Mouse (Mus musculus) MEL (cell line): Measurements from ENCODE around the gene Tgfbr3. TPM values are rescaled to one million over a fixed set of nuclear protein-coding genes. Genes with fewer than 3 reads are reported as not detected.

Source experiments
- DNase-seq: peaks from one replicate; pipeline ENCODE4 v3.0.0; 2011; ENCODE audit warnings: low read depth, low spot score
- H3K27ac ChIP-seq: 2 replicates; pipeline ENCODE4 v1.5.1; 2012; ENCODE audit warnings: low read depth, mild to moderate bottlenecking, control low read depth, low read length, moderate library complexity; ENCODE audit not compliant: control insufficient read depth
- H3K27me3 ChIP-seq, 2 experiments: fragments of 150-350 bp in 1 of 2; sonication (generic) in 1 of 2; 2 replicates each; pipeline ENCODE4 v1.6.1; 2012; ENCODE audit warnings: low read length in 2 of 2, mild to moderate bottlenecking in 2 of 2, improper control_type of control experiment in 1 of 2, moderate library complexity in 1 of 2; ENCODE audit not compliant: insufficient read depth in 2 of 2, control insufficient read depth in 1 of 2
- H3K36me3 ChIP-seq, 2 experiments: 2 replicates each; pipeline ENCODE4 v1.6.1; 2012 to 2014; ENCODE audit warnings: low read length in 2 of 2, improper control_type of control experiment in 1 of 2, inconsistent platforms in 1 of 2, mild to moderate bottlenecking in 1 of 2; ENCODE audit not compliant: insufficient read depth in 2 of 2, control insufficient read depth in 1 of 2
- H3K4me1 ChIP-seq, 2 experiments: fragments of 150-350 bp in 1 of 2; sonication (generic) in 1 of 2; 2 replicates each; pipeline ENCODE4 v1.6.1; 2012; ENCODE audit warnings: low read length in 2 of 2, improper control_type of control experiment in 1 of 2, mild to moderate bottlenecking in 1 of 2; ENCODE audit not compliant: insufficient read depth in 2 of 2, control insufficient read depth in 1 of 2
- H3K4me3 ChIP-seq, 2 experiments: fragments of 150-350 bp in 1 of 2; sonication (generic) in 1 of 2; 2 replicates each; pipeline ENCODE4 v1.5.1; 2012; ENCODE audit warnings: low read depth in 2 of 2, low read length in 2 of 2, mild to moderate bottlenecking in 2 of 2, moderate library complexity in 2 of 2, control low read depth in 1 of 2, improper control_type of control experiment in 1 of 2; ENCODE audit not compliant: control insufficient read depth in 1 of 2, insufficient read depth in 1 of 2
- H3K79me2 ChIP-seq: 2 replicates; pipeline ENCODE4 v1.6.1; 2012; ENCODE audit warnings: mild to moderate bottlenecking, low read length, moderate library complexity; ENCODE audit not compliant: control insufficient read depth, poor library complexity, insufficient read depth
- H3K9ac ChIP-seq: 2 replicates; pipeline ENCODE4 v1.6.1; 2012; ENCODE audit warnings: low read depth, mild to moderate bottlenecking, control low read depth, low read length, moderate library complexity; ENCODE audit not compliant: control insufficient read depth, poor library complexity, severe bottlenecking
- H3K9me3 ChIP-seq: fragments of 150-350 bp; sonication (generic); replicated peaks from 2 replicates; pipeline ENCODE4 v1.6.1; 2012; ENCODE audit warnings: mild to moderate bottlenecking, low read length, improper control_type of control experiment, moderate library complexity; ENCODE audit not compliant: insufficient read depth
- BHLHE40 ChIP-seq: IDR thresholded peaks from 2 replicates; pipeline ENCODE4 v1.6.1; 2012; ENCODE audit warnings: low read depth, mild to moderate bottlenecking, inconsistent platforms, low read length, improper control_type of control experiment, borderline replicate concordance
- CHD1 ChIP-seq: IDR thresholded peaks from 2 replicates; pipeline ENCODE4 v1.6.1; 2012; ENCODE audit warnings: low read depth, mild to moderate bottlenecking, inconsistent platforms, low read length, improper control_type of control experiment
- CHD2 ChIP-seq: IDR thresholded peaks from 2 replicates; pipeline ENCODE4 v1.6.1; 2011; ENCODE audit warnings: low read length, improper control_type of control experiment
- CTCF ChIP-seq, 3 experiments: IDR thresholded peaks in 2 of 3; conservative IDR thresholded peaks in 1 of 3; 2 replicates each; pipeline ENCODE4 v1.5.1; 2011 to 2012; ENCODE audit warnings: low read length in 3 of 3, low read depth in 2 of 3, mild to moderate bottlenecking in 2 of 3, improper control_type of control experiment in 1 of 3, inconsistent platforms in 1 of 3, mixed read lengths in 1 of 3, moderate library complexity in 1 of 3; ENCODE audit not compliant: control insufficient read depth in 1 of 3, insufficient read depth in 1 of 3, poor library complexity in 1 of 3, severe bottlenecking in 1 of 3
- GABPA ChIP-seq: IDR thresholded peaks from 2 replicates; pipeline ENCODE4 v1.6.1; 2012; ENCODE audit warnings: low read depth, mild to moderate bottlenecking, inconsistent platforms, low read length, improper control_type of control experiment, moderate library complexity
- GATA1 ChIP-seq: IDR thresholded peaks from 2 replicates; pipeline ENCODE4 v1.6.1; 2011; ENCODE audit warnings: low read depth, low read length, improper control_type of control experiment
- HCFC1 ChIP-seq: IDR thresholded peaks from 2 replicates; pipeline ENCODE4 v1.6.1; 2012; ENCODE audit warnings: low read depth, mild to moderate bottlenecking, inconsistent platforms, low read length, improper control_type of control experiment, moderate library complexity
- MAFK ChIP-seq: IDR thresholded peaks from 2 replicates; pipeline ENCODE4 v1.6.1; 2011; ENCODE audit warnings: low read depth, mild to moderate bottlenecking, low read length, improper control_type of control experiment, borderline replicate concordance
- MAZ ChIP-seq: IDR thresholded peaks from 2 replicates; pipeline ENCODE4 v1.6.1; 2012; ENCODE audit warnings: low read depth, mild to moderate bottlenecking, inconsistent platforms, low read length, improper control_type of control experiment
- MEF2A ChIP-seq: IDR thresholded peaks from 2 replicates; pipeline ENCODE4 v1.6.1; 2014; ENCODE audit warnings: low read depth, mild to moderate bottlenecking, inconsistent platforms, low read length, improper control_type of control experiment; ENCODE audit not compliant: poor library complexity, insufficient replicate concordance, severe bottlenecking; ENCODE audit errors: extremely low read depth
- MYB ChIP-seq: IDR thresholded peaks from 2 replicates; pipeline ENCODE4 v1.6.1; 2011; ENCODE audit warnings: mild to moderate bottlenecking, low read depth, low read length, improper control_type of control experiment
- MYC ChIP-seq: IDR thresholded peaks from 2 replicates; pipeline ENCODE4 v1.6.1; 2011; ENCODE audit warnings: low read depth, mild to moderate bottlenecking, low read length, improper control_type of control experiment, moderate library complexity
- NRF1 ChIP-seq: IDR thresholded peaks from 2 replicates; pipeline ENCODE4 v1.6.1; 2014; ENCODE audit warnings: low read depth, mild to moderate bottlenecking, inconsistent platforms, low read length, improper control_type of control experiment, moderate library complexity; ENCODE audit not compliant: poor library complexity, insufficient read depth, severe bottlenecking
- POLR2AphosphoS2 ChIP-seq: IDR thresholded peaks from 2 replicates; pipeline ENCODE4 v1.6.1; 2011; ENCODE audit warnings: low read length, improper control_type of control experiment
- POLR2AphosphoS5 ChIP-seq: IDR thresholded peaks from 2 replicates; pipeline ENCODE4 v1.6.1; 2012; ENCODE audit warnings: low read depth, borderline replicate concordance, mild to moderate bottlenecking, inconsistent platforms, low read length, moderate library complexity, mixed read lengths
- RAD21 ChIP-seq: IDR thresholded peaks from 2 replicates; pipeline ENCODE4 v1.6.1; 2011; ENCODE audit warnings: mild to moderate bottlenecking, low read depth, low read length, improper control_type of control experiment
- RCOR1 ChIP-seq: IDR thresholded peaks from 2 replicates; pipeline ENCODE4 v1.6.1; 2012; ENCODE audit warnings: low read depth, mild to moderate bottlenecking, inconsistent platforms, low read length, improper control_type of control experiment
- TAL1 ChIP-seq: IDR thresholded peaks from 2 replicates; pipeline ENCODE4 v1.6.1; 2012; ENCODE audit warnings: mild to moderate bottlenecking, inconsistent platforms, low read length, moderate library complexity, mixed read lengths
- TCF12 ChIP-seq: IDR thresholded peaks from 2 replicates; pipeline ENCODE4 v1.6.1; 2014; ENCODE audit warnings: low read depth, mild to moderate bottlenecking, inconsistent platforms, low read length, improper control_type of control experiment, moderate library complexity
- UBTF ChIP-seq: IDR thresholded peaks from 2 replicates; pipeline ENCODE4 v1.6.1; 2012; ENCODE audit warnings: low read depth, mild to moderate bottlenecking, inconsistent platforms, low read length, improper control_type of control experiment, moderate library complexity, borderline replicate concordance; ENCODE audit not compliant: insufficient read depth
- ZC3H11A ChIP-seq: IDR thresholded peaks from 2 replicates; pipeline ENCODE4 v1.6.1; 2012; ENCODE audit warnings: low read depth, mild to moderate bottlenecking, inconsistent platforms, low read length, improper control_type of control experiment
- polyA plus RNA-seq, 2 experiments: library from polyadenylated mRNA; stranded (reverse) in 1 of 2; unstranded in 1 of 2; fragments of >175 nt in 1 of 2; fragments of >200 nt in 1 of 2; gene quantifications; 2 replicates each; pipeline versions ENCODE4 v1.2.1 to v1.2.4; 2012; ENCODE audit warnings: low replicate concordance in 2 of 2, low read depth in 1 of 2; ENCODE audit not compliant: insufficient read length in 2 of 2, insufficient read depth in 1 of 2, missing spikeins in 1 of 2
- total RNA-seq: library from RNA; depleted of rRNA; stranded (reverse); fragments of 300-350 nt; gene quantifications from 2 replicates; pipeline ENCODE4 v1.2.3, GENCODE M21; 2012

The Tgfbr3 gene
- total and polyA plus RNA-seq, 3 experiments: 3.0 to 5.9 TPM; not detected in 1

DNA sequence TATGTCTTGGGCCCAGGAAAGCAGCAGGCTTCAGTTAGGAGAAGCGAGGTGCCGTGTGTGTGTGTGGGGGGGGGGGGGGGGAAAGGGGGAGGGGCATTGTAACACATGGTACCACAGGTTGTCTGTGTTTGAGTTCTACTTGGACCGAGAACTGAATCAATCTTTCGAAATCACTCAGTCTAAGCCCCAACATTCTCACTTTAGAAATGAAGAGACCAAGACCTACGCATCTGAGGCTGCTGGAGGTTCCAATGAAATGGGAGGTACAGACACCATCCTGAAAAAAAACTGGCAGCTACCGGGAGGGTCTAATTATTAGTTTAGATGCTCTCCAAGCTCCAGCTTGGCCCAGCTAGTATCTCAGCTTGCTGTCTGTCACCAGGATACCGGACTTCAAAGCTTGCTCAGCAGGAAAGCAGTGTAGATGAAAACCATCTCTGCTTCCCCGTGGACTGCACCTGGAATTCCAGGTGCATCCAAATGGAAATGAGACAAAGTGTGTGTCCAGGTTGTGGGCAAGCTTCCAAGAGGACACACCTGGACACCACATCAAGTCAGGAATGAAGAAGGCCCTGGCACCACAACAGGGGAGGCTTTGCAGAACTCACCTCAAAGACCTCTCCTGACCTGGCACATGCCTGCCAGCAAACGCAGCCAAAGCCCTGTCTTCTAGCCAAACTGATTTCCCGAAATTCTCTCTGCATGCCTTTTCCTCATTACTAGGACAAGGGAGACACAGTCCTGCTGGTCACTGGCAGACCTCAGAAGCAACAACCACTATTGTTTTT, 28.5 kb downstream of the Tgfbr3 start:
- Histone ChIP-seq H3K36me3 (no peaks in the 10 kb centered on the region), H3K9me3 (no peaks in the 10 kb centered on the region), H3K27me3 (no peaks in the 10 kb centered on the region), H3K4me1 (no peaks in the 10 kb centered on the region; a peak in 1 of 4 replicates), H3K9ac (no peak overlapping the region), H3K79me2 (no peaks in the 10 kb centered on the region), H3K27ac (no peak overlapping the region)
- DNase-seq: no peak
- no peak for TF ChIP-seq MYC
- TF ChIP-seq MAFK: no peak
- TF ChIP-seq CHD2: no peak
- no peak for TF ChIP-seq TAL1
- no peak for TF ChIP-seq MYB
- no peak for TF ChIP-seq POLR2AphosphoS2
- no peak for TF ChIP-seq POLR2AphosphoS5
- TF ChIP-seq MEF2A: no peak
- TF ChIP-seq BHLHE40: no peak
- no peak for TF ChIP-seq UBTF
- no peak for TF ChIP-seq CTCF (IDR thresholded peaks at IDR 0.05 in 2 of 3, conservative IDR thresholded peaks at IDR 0.05 in 1 of 3; ENCODE audit: control insufficient read depth in 1 of 3, insufficient read depth in 1 of 3, low read depth in 2 of 3, low read length in 3 of 3, poor library complexity in 1 of 3, severe bottlenecking in 1 of 3)
- TF ChIP-seq NRF1: no peak
- TF ChIP-seq RAD21: no peak
- TF ChIP-seq HCFC1: no peak
- no peak for TF ChIP-seq TCF12
- no peak for TF ChIP-seq RCOR1
- TF ChIP-seq MAZ: no peak
- no peak for TF ChIP-seq ZC3H11A
- no peak for TF ChIP-seq CHD1
- TF ChIP-seq, all 39 proteins: peak for 0
- no peak overlapping the region for H3K4me3 ChIP-seq

DNA sequence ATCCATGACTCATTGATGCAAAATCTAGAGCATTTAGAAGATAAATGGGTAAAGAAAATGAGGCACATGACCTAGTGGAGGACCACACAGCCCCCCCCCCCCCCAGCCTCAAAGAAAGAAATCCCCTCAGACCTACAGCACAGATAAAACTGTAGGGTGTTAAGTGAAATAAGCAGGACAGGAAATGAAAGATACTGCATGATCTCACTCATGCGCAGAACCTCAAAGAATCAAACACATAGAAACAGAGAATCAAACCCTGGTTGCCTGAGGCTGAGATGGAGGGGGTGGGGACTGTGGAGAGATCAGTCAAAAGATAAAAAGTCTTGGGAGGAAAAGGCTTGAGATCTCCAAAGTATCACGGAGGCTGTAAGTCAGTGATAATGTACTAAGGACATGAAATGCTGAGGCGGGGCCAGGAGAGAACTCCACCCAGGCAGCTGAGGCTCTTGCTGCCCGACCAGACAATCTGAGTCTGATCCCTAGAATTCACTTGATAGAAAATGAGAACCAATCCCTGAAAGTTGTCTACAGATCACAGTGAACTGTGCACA, 29.9 kb downstream of the Tgfbr3 start:
- H3K27ac ChIP-seq: no peak overlapping the region
- no peaks in the 10 kb centered on the region for H3K27me3 ChIP-seq
- no peaks in the 10 kb centered on the region for H3K79me2 ChIP-seq
- H3K36me3 ChIP-seq: no peaks in the 10 kb centered on the region
- TF ChIP-seq GABPA (no peak), GATA1 (peak; percentile 12; the same call in 1 of the 2 replicates)
- no peak overlapping the region for H3K4me3 ChIP-seq
- no peaks in the 10 kb centered on the region; a peak in 1 of 4 replicates for H3K4me1 ChIP-seq
- DNase-seq: peak; percentile 32
- no peaks in the 10 kb centered on the region for H3K9me3 ChIP-seq
- H3K9ac ChIP-seq: no peak overlapping the region
